Mouse (Mus musculus) heart, postnatal 25 days (tissue): ENCODE measurements around the gene Traf2. TPM values are rescaled to one million over a fixed set of nuclear protein-coding genes. Genes with fewer than 3 reads are reported as not detected.
"Not testable (repeated sequence)": the region's sequence is repeated elsewhere in the genome, so short reads cannot be mapped to it uniquely, and the experiment has no call there.

ENCODE experiments used
- DNase-seq: peaks from one replicate; pipeline ENCODE4 v3.0.0; 2022; ENCODE audit warnings: low spot score
- intact Hi-C: fragments of 180-260 bp; cut with DNase I; formaldehyde crosslinking; loops from one replicate; pipeline ENCODE4 v1.15.1; 2025
- total RNA-seq, 2 experiments: library from RNA; stranded (reverse); gene quantifications; 2 replicates each; pipeline ENCODE4 v1.2.3; 2021

Gene Traf2
- total RNA-seq, 2 experiments from 2014 or later: 15.4 to 17.3 TPM

DNA sequence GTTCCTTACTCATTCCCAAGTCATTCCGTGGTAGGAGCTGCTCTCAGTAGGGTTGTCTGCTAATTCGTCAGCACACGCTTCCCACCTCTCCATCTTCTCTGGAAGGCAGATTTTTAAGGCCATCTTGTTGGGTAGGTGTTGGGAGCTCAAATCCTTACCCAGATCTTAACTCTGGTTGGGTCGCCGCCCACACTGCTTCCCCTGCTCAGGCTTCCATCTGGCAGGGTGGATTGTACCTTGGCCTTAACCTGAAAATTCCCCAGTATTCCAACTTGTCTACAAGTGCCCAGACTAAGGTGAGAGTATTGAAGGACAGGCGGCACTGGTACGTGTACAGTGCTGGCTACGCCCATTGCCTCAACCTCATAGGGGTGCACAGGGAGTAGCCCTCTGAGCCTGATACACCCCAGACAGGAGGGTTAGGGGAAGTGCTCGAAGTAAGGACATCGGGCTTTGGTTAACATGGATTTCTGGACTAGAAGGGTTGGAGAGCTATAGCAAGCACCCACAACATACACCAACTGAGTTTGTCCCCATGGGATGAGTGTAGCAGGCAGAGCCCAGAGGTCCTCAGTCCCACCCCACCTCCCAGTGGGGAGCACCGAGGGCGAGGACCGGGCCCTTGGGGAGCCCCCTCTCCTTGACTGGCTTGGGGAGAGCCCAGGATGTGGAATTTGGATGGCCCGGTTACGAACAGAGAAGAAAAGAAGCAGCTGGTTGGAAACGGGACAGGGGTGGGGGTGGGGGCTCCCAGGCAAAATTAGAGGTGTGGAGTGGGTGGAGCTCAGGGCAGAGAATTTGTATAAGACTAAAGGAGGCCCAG is 29.5 kb upstream of the Traf2 start:
- DNase-seq: no peak
- intact Hi-C loops: no loop called here

DNA sequence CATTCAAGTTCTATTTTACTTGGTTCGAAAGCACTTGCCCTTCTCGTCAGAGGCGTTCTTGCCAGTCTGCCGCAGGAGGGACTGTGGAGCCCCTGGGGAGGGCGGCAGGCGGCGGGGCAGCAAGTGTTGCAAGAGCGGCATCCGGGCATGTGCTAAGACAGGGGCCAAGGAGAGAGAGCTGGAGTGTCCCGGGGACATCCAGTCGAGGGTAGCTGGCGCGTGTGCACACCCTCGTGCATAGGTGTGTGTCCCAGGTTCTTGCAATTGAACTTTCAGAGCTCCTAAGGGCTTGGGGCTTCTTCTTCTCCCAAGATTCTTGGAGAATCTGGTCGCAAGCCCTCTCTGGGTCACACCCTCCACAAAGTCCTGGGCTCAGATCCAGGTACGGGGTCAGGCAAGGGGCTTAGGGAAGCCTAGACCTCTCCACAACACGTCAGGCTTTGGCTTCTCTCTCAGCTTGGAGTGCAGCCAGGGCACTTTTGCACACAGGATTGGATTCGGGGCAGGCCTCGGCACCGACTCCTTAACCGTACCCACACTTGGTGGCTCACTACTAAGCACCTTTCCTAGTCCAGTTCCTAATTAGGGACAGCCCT is 28.8 kb upstream of the Traf2 start:
- no peak for DNase-seq
- intact Hi-C loops: no loop called here

DNA sequence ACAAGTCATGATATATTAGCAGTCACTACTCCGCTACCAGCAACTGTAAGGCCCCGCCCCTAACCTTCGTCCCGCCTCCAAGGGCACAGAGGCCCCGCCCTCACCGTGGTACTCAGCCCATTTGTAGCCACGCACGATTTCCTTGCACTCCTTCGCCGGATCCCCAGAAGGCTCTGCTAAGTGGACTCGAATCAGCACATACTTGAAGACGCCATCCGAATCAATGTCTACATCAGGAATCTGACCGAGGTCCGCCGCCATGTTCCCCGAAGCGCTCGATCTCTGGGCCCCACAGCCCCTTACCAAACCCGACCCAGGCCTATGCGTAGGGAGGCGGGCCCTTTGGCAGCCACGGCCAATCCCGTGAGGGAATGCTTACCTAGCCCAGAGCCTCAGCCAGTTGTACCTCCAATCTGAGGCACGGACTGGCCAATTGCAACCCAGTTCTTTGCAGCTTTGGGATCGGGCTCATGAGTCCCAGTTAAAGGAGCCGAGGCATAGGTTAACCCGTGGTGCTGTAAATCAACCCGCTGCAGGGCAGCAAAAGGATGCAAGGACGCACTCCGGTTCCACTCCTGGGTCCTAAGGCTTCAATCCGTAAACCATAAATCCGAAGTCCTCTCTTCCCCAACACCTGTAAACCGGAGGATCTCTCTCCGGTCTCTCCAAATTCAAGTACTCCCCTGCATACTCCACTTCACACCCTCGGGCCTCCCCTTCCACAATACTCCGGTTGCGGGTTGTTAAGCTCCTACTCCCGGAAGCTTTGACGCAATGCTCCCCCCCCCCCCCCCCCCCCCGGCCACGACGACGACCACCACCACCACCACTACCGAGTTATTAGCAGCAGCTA is 28.1 kb upstream of the Traf2 start, which contains the start of the genes Mamdc4 and Phpt1:
Gene Mamdc4, minus strand, starts transcription at position 267 of the 853 bp plus-strand sequence.
Gene Phpt1, minus strand, starts transcription at position 646 of the 853 bp plus-strand sequence.
- intact Hi-C loops: no loop called here
- DNase-seq: peak; percentile 97

DNA sequence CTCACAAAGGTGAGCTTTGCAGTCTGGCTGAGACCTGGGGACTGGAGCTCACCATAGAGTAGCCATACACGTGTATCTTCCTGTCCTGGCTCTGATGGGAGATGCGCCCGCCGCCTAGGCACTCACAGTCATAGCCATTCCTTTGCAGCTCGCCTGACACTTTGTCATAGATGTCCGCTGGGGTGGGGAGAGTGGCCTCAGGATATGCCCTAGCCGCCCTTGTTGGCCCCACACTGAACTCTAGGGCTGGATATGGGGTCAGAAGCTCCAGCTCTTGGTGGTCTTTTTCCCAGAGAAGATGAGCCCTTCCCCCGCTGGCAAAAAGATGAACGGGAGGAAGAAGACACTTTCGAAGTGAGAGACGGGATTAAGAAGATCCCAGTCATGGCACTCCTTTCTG is 27.4 kb upstream of the Traf2 start:
- intact Hi-C loops: no loop called here
- no peak for DNase-seq

DNA sequence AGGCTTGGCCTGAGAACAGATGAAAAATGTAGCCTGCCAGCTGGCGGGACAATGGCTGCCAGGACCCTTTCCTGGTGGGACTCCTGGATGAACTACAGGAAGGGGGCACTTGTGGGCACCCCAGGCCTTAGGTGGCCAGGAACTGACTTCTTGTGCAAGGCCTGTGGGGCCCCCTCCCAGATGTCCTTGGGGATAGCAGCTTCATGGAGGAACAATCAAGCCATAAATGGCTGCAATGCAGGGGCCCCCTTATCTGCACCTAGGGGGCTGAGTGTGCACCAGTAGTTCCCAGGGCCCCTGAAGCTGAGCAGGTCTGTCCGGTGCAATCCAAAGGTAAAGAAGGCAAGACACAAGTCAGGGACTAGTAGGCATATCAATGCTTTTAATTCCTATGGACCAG is 26.3 kb upstream of the Traf2 start:
- intact Hi-C loops: no loop called here

DNA sequence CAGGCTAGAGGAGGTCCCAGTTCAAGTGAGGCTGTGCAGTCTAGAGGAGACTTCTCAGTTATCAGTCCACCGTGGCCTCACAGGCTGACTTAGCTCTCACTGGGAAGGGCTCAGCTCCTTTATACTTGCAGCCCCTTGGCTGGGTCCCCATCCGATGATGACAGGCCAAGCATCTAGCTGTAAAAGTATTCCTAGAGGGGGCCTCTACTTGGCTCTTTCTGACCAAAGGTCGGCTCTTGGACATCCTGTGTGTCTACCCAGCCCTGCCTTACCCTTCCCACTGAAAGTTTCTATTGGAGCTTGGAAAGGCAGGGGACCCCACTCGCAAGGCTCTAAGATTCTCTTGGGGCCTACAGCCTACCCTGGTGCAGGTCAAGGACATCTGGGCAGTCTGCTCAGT is 24.5 kb upstream of the Traf2 start:
- DNase-seq: no peak
- intact Hi-C loops: no loop called here

More for the DNA sequence above, 26.3 kb upstream of the Traf2 start:
- no peak for DNase-seq

DNA sequence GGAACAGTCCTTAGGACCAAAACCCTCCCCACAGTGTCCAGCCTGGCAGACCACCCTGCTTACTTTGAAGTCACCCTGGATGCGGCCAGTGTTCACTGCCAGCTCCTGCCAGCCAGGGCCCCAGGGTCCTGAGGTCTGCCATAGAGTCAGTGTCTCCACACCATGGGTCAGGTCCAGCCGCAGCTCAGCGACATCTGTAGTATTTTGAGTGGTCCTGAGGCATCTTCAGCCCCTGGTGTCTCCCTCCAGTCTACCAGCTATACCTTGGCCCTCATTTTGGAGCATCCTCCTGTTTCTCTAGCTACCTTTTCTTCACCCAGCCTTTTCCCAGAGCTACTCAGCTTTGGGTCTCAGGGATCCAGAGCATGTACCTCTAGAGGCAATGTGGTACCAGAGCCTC is 22.6 kb upstream of the Traf2 start:
- no peak for DNase-seq
- intact Hi-C loops: no loop called here

DNA sequence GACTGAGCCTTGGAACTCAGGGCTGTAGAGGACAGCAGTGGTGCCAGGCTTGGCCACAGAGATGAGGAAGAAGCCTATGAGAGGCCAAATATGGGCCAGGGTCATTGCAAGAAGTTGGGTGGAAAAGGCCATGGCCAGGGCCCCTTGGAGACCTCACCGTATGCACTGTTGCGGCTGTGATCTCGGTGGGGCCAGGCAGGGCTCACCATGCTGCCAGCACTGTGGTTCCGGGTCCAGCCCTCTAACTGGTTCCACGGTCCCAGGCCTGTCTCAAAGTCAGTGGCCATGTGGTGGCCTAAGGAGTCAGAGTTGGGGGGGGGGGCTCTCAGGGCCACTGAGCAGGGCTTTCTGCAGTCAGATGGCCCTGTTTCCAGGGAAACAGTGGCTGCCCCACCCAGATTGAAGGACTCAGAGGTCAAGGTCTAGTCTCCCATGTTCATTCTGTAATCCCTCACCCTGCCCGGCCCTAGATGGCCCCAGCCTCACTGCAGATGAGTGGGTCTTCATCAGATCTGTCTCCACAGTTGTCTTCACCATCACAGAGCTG is 21.8 kb upstream of the Traf2 start:
- DNase-seq: no peak
- intact Hi-C loops: no loop called here

DNA sequence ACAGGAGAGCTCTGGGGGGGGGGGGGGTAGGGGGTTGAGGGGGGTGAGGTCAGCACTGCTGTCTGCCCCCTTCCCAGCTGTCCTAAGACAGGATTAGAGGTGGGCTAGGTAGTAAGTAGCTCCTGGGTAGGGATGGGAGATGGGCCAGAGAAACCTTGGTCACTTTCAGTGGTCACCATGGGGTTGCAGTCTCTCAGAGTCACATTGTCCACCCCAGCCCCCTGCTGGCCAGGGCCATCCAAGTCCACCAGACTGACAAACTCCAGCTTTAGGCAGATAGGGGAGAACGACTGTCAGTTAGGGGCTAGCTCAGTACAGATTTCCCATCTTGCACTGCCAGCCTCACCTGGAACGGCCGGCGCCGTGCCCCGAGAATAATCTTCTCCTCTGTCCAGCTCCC is 19.8 kb upstream of the Traf2 start:
- no peak for DNase-seq
- intact Hi-C loops: no loop called here

DNA sequence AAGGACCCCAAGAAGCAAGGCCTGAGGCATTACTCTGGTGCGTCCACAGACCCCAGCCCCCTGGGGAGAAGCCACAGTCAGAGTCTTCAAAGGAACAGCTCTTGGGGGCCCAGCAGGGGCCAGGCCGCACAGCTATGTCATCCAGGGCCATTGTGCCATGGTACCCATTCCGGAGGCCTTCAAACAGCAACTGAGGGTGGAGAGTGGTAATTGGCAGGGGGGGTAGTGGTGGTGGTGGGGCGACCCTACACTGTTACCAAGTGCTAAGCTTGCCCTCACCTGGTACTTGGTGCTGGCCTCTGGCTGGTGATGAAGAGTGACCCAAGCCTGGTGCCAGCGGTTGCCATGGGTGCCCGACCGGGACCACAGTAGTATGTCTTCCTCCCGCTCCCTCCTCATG is 19.0 kb upstream of the Traf2 start:
- intact Hi-C loops: no loop called here
- no peak for DNase-seq

DNA sequence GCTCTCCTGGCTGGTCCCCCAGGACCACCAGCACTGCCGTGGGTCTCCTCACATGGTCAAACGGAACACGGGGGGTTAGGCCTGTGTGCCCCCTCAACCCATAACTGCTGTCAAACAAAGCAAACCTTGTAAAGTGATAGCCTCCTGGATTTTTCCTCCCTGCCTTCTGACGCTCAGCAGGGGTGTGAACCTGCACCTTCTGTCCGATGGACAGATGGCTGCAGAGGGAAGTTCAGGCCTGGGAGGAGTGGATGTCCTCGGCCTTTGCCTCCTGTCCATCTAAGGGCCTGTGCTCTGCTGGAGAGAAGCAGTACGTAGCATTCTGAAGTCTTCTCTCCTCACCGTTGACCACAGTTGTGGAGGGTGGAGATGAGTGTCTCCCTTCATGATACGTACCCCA is 15.2 kb upstream of the Traf2 start:
- no peak for DNase-seq
- intact Hi-C loops: no loop called here

DNA sequence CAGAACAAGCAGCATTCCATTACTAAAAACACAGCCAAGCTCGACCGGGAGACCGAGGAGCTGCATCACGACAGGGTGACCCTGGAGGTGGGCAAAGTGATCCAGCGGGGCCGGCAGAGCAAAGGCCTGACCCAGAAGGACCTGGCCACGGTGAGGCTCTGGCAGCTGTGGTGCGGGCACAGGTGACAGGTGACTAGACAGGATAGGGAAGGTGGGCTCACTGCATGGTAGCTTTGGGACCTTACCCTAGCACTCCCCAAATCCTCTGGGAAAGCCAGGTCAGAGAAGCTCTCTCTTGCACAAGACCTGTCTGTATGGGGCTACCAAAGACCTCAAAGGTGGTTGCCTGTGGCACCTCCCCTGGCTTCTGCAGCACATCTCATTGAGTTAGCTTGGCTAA is 13.8 kb upstream of the Traf2 start:
- no peak for DNase-seq

DNA sequence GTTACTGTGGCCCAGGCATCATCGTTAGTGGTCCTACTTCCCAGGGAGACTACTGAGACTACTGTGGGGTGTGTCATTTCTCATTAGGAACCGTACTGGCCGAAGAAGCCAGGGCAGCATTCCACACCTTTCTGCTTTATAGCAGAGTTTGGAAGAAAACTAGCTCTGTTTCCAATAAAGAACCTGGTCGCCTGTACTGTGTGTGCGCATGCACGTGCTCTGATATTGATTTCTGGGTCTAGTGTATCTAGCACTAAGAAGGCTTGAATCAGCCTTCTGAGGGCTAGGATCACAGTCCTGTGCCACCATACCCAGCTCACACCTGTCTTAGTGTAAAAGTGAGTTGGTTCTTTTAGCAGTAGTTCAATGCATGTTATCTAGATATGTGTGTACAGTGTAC is 12.0 kb upstream of the Traf2 start:
- no peak for DNase-seq
- intact Hi-C loops: no loop called here

More for the DNA sequence above, 13.8 kb upstream of the Traf2 start:
- intact Hi-C loops: no loop called here

DNA sequence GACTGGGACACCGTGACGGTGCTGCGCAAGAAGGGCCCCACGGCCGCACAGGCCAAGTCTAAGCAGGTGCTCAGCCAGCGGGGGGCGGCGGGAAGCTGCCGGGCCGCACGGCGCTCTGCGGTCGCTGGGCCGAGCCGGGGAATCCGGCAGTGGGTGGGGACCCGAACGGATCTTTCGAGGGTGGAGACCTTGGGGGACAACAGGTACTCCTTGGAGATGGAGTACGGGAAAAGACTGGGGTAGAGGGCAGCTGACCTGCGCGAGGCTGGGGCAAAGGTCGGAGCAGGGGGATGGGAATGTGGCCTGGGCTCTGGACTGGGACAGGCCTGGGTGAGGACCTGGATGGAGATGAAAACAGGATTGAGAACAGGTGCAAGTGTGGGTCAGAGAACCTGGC is 11.2 kb upstream of the Traf2 start:
- intact Hi-C loops: no loop called here

DNA sequence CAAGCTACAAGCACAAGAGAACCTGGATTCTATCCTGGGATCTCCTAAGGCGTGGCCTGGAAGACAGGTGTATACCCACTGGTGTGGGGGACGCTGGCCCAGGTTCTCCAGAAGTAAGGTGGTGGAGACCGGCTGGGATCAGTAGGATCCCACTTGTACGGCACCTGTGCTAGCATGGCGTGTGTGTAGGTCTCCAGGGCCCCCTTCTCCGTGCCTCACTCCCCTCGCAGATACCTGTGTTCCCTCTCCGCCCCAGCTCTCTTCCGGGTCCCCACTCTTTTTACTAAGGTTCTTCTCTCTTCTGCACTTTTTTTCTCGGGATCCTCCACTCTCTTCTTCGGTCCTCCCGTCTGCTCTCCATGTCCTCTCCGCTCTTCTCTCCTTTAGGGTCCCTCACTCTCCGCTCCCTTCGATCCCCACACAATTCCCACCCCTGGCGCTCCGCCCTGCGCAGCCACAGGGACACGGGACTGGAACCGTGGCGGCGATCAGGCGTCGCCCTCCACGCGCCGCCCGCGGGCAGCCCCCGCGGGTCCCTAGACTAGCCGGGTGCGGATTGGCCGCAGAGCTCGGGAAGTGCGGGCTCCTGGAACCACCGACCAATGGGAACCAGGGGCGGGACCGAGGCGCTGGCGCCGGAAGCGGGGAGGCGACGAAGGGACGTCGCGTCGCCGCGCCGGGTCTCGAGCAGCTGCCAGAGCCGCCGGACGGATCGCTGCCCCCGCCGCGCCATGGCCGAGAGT is 10.7 kb upstream of the Traf2 start, which contains the start of gene Edf1:
Gene Edf1, plus strand, starts transcription at position 627 of the 743 bp plus-strand sequence.
- peak; percentile 93 for DNase-seq
- intact Hi-C loops: no loop called here

More for the DNA sequence above, 11.2 kb upstream of the Traf2 start:
- no peak for DNase-seq

DNA sequence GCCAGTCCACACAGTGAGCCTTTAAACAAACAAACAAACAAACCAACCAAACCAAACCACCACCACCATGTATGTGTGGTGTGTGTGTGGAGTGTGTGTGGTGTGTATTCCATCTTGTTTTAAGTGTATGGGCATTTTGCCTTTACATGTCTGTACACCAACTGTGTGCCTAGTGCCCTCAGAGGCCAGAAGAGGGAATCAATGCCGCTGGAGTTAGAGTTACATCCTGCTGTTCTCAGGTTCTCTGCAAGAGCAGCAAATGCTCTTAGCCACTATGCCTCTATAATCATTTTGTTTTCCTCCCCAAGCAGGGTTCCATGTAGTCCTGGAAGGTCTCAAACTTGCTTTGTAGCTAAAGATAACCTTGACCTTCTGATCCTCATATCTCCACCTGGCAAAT is 9.6 kb upstream of the Traf2 start:
- intact Hi-C loops: no loop called here

DNA sequence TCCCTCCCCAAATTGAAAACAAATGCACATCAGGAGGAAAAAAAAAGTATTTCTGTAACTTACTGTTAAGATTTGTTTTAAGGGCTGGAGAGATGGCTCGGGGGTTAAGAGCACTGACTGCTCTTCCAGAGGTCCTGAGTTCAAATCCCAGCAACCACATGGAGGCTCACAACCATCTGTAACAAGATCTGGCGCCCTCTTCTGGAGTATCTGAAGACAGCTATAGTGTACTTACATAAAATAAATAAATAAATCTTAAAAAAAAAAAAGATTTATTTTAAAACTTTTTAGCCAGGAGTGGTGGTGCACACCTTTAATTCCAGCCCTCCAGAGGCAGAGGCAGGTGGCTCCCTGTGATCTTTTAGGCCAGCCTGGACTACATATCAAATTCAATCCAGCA is 8.7 kb upstream of the Traf2 start:
- DNase-seq, intact Hi-C loops: not testable (repeated sequence)

More for the DNA sequence above, 9.6 kb upstream of the Traf2 start:
- DNase-seq: no peak

DNA sequence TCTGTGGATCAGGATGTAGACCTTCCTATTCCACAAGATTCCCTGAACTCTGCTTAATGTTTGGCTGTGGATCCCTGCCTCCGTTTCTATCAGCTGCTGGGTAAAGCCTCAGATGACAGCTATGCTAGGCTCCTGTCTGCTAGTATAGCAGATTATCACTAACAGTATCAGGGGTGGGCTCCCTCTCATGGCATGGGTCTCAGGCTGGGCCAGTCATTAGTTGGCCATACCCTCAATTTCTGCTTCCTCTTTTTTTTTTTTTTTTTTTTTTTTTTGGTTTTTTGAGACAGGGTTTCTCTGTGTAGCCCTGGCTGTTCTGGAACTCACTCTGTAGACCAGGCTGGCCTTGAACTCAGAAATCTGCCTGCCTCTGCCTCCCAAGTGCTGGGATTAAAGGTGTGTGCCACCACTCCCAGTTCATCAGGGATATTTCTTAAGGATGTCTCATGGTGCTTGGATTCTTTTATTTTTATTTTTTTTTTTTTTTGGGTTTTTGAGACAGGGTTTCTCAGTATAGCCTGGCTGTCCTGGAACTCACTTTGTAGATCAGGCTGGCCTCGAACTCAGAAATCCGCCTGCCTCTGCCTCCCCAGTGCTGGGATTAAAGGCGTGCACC is 6.5 kb upstream of the Traf2 start:
- not testable (repeated sequence) for DNase-seq
- intact Hi-C loops: loop anchor here (5.0 kb wide), 1 partner anchor 126 kb away; the partner anchor contains the start of gene Abca2

DNA sequence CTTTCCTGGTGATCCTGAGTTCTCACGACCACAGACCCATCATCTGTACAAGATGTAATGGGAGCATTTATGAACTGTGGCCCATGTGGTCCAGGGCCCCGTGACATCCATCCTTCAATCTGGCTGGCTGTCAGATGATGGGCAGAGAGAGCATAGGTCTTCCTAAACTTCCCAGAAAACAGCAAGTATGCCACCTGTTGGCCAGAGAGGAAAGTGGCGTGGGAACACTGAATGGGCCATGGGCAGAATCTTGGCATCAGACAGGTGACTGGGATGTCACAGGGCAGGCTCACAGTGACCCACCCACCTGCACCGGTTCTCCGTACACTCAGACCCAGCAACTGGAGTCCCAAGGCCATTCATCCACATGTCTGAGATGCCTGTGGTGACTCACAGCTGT is 4.4 kb upstream of the Traf2 start:
- intact Hi-C loops: loop anchor here (2.0 to 5.0 kb wide), 2 partner anchors 40 to 124 kb away; partner anchors contain the start of gene Abca2
- no peak for DNase-seq
